Mouse (Mus musculus) brain, adult 2 months (tissue): ENCODE data around the gene Hcls1.

ENCODE experiments used
- DNase-seq: peaks from one replicate; pipeline ENCODE4 v3.0.0; 2011; ENCODE audit warnings: low read depth, low spot score

The Hcls1 gene

GRCm38 (mm10) chr16:36930231-36931136 lies 4.3 kb upstream of the Hcls1 start:
- DNase-seq = no peak

- no peak for DNase-seq
These were observed 3.4 kb upstream of the Hcls1 start for GRCm38 (mm10) chr16:36931381-36931780.

GRCm38 (mm10) chr16:36931976-36932375 lies 2.8 kb upstream of the Hcls1 start:
- DNase-seq = no peak

- no peak for DNase-seq
These were observed 2.2 kb upstream of the Hcls1 start for GRCm38 (mm10) chr16:36932546-36932945.

GRCm38 (mm10) chr16:36934131-36934840 lies 497 bp upstream of the Hcls1 start:
- DNase-seq = no peak

- no peak for DNase-seq
These were observed 1.0 kb downstream of the Hcls1 start for GRCm38 (mm10) chr16:36935814-36936213.

GRCm38 (mm10) chr16:36941137-36941727 lies 6.4 kb downstream of the Hcls1 start:
- peak; percentile 47 for DNase-seq

- no peak for DNase-seq
These were observed 7.1 kb downstream of the Hcls1 start for GRCm38 (mm10) chr16:36941895-36942294.

- DNase-seq = no peak
These were observed 8.8 kb downstream of the Hcls1 start for GRCm38 (mm10) chr16:36943591-36943990.

GRCm38 (mm10) chr16:36944895-36945424 lies 10.2 kb downstream of the Hcls1 start:
- no peak for DNase-seq

GRCm38 (mm10) chr16:36946459-36947159 lies 11.8 kb downstream of the Hcls1 start:
- DNase-seq = no peak

GRCm38 (mm10) chr16:36947646-36948197 lies 12.9 kb downstream of the Hcls1 start:
- DNase-seq = no peak

- DNase-seq = no peak
These were observed 15.0 kb downstream of the Hcls1 start for GRCm38 (mm10) chr16:36949614-36950336.

GRCm38 (mm10) chr16:36951029-36951428 lies 16.2 kb downstream of the Hcls1 start:
- DNase-seq = no peak

- no peak for DNase-seq
These were observed 20.3 kb downstream of the Hcls1 start for GRCm38 (mm10) chr16:36955106-36955505.

GRCm38 (mm10) chr16:36963415-36963814 lies 28.6 kb downstream of the Hcls1 start:
- no peak for DNase-seq

GRCm38 (mm10) chr16:36979127-36979526 lies 44.3 kb downstream of the Hcls1 start:
- DNase-seq = no peak

- DNase-seq = no peak
These were observed 49.0 kb downstream of the Hcls1 start for GRCm38 (mm10) chr16:36983796-36984195.

- no peak for DNase-seq
These were observed 50.9 kb downstream of the Hcls1 start for GRCm38 (mm10) chr16:36985636-36986042.

- DNase-seq = peak; percentile 17
These were observed 52.6 kb downstream of the Hcls1 start for GRCm38 (mm10) chr16:36987399-36987798.
